Mouse (Mus musculus) G1E-ER4 (cell line): ENCODE results near the gene Ptpn11. TPM values are rescaled to one million over a fixed set of nuclear protein-coding genes. Genes with fewer than 3 reads are reported as not detected.

Experiments used
- GATA1 ChIP-seq: IDR thresholded peaks from one replicate; pipeline ENCODE4 v1.8.0; 2012; ENCODE audit warnings: low read length, inconsistent platforms
- polyA plus RNA-seq: library from polyadenylated mRNA; stranded (reverse); fragments of >175 nt; gene quantifications from 2 replicates; pipeline ENCODE4 v1.2.3, GENCODE M21; 2012

Gene Ptpn11
- polyA plus RNA-seq, 1 experiment = 29.3 TPM

DNA sequence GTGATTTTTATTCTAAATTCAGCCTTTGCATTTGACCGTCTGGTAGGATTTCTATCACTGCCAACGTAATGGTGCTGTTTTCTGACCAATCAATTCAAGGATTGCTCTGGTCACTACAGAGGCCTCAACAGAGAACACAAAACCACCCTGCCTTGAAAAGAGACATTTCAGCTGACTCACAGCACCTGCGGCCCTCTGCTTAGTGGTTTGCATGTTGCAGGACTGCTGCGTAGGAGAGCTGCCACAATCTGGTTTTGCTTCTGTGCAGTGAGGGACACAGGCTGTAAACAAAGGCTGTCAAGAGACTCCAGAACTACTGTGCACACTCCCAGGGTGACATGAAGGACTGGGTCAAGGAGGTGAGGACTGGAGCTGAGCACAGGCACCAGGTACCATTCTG, 40.5 kb downstream of the Ptpn11 start:
- no peak for TF ChIP-seq GATA1

DNA sequence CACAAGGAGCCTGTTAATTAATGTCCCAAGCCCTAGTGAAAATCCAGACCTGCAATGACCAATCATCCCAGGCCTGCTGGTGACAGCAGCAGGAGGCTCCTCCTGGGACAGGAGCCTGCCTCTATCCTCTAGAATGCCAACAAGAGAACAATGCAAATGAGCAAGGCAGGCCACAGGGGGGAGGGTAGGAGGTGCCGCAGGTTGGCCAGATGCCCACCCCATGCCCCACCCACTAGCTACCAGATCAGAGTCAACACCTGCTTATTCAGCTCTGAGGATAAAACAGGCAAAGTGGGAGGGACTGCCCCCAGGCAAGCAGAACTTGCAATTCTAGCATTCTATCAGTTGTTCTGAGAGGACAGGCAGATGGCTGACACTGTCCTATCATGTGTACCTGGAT, 42.0 kb downstream of the Ptpn11 start:
- no peak for TF ChIP-seq GATA1

DNA sequence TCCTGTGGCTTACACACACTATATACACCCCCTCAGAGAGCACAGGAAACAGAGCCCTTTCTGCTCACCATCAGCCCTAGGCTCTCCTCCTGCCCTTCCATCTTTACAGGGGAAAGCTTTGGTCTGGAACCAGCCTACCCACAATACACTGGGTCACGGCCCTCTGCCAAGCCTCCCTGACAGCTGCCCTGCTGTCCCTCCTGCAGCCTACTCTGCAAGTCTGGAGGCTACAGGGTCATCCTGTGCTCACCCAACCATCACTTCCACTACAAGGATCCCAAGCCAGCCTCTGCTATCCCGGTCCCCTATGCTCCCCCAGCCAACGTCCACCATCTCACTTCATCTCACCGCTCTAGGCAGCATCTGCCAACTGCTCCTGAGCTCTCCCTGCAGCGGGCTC, 44.9 kb downstream of the Ptpn11 start:
- TF ChIP-seq GATA1 = no peak

DNA sequence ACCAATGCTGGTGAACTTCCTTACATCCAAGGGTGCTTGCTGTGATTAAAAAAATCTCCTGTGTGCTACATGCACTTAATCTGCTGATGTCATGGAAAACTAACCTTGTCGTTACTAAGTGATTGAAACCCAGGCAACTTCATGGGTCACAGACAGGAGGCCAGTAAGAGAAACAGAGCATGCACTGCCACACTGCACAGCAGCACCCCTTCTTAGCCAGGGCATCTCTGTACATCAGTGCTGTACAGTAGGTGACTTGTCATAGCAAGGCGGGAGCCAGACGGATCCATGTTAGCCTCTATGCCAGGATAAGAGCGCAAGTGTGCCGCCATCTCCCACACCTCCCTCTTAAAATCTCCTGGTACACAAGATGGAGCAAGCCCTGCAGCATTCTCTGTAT, 45.6 kb downstream of the Ptpn11 start:
- TF ChIP-seq GATA1 = no peak

DNA sequence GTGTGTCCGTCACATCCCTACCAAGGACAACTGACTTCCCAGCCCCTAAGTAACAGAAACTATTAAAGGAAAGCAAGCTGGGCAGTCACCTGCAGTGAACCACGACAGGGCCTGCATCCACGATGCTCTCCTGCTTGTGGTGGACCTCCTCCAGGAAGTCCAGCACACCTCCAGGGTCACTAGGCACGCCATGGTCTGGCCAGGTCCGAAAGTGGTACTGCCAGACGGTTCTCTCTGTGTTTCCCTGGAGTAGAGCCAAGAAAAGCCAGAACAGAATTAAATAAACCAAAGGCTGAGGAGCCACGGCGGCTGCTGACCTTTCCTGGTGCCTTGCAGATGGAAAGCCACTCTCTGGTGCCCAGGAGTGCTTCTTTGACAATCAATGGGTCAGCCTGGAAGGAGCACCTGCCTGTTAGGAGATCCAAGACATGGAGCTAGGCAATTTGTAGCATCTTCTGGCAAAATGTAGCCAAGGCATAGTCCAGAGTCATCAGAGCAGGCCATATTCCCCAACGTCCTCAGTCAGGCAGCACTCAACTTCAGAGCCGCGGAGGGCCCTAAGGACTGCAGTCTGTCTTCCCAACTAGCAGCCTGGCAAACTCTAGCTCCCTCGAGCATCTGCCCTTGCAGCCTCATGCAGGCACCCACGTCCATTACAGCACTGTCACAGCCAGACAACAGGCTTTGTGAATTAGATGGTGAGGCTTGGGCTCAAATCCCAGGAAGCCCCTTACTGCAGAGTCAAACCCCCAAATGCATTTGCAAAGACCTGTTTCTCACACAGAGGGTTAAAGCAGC, 46.6 kb downstream of the Ptpn11 start:
- no peak for TF ChIP-seq GATA1

DNA sequence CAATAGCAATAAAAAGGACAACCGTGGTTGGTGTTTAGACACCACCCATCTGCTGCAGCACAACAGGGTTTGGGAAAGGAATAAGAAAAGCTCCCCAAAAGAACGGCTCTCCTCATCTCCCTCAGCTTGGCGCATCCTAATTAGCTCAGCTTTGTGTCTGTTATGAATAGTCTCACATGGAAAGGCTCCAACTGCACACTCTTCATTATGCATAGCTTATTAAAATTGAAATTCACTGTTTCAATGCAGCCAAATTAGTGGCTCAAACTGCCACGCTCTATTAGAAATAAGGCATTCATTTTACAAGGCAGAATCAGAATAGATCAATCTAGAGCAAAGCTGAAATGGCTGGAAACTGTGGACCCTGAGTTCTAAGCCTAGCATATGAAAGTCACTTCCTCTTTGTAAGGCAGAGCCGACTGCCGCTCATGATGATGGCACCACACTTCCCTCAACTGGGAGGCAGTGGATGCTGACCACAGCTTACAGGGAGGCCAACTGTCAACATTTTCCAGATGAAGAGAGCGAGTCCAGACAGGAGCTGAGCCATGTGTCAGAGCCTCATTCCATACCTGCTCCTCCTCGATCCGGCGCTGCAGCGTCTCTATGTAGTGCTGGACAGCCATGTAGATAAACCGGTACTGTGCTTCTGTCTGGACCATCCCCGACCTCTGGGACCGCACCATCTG, 48.6 kb downstream of the Ptpn11 start:
- TF ChIP-seq GATA1 = no peak

DNA sequence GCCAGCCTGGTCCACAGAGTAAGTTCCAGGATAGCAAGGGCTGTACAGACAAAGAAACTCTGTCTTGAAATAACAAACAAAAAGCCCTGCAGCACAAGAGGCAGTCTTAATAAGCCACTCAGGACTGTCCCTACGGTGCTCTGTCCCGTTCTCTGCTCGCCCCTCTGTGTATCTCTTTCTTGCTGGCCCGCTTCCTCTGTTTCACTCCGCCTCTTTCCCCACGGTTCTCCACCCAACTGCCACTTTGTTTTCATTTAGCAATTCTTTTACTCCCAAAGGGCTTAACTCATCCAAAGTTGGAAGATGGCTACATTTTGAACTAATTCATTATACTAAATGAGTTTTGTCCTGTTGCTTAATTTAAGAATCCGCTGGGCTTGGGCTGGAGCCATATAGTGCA, 50.9 kb downstream of the Ptpn11 start:
- no peak for TF ChIP-seq GATA1

DNA sequence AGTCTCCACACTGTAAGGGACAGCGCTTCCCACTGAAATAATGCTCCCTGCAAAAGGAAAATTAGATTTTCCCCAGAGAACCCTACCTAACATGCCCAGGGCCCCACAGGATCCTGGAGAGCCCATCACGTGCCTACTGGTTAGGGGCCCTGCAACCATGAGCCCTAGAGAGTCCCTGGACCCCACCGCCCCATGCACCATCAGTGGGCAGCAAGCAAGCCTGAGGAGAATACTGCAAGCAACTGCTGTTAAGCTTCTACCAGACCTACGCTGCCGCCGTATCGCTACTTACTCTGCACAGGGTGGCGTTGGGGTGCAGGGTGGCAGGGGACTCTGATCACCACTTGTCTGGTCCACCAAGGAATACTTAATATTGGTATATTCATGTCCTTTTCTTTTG, 54.1 kb downstream of the Ptpn11 start:
- TF ChIP-seq GATA1 = no peak

DNA sequence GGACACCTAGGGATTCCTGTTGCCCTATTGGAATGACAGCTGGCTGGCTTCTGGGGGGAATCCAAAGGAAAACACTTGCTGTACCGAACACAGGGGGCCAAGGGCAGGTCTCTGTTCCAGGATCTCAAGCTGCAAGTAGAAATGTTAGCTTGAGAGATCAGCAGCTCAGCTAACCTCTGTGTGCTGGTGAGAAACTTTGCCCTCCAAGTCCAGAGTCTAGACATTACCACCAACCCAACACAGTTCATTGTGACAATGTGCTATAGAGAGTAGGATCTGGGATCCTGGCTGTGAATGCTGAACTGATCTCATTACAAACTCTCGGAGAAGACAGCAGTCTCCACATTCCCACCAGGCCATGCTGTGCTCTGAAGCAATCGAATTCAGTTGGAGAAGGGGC, 59.4 kb downstream of the Ptpn11 start:
- TF ChIP-seq GATA1 = no peak

DNA sequence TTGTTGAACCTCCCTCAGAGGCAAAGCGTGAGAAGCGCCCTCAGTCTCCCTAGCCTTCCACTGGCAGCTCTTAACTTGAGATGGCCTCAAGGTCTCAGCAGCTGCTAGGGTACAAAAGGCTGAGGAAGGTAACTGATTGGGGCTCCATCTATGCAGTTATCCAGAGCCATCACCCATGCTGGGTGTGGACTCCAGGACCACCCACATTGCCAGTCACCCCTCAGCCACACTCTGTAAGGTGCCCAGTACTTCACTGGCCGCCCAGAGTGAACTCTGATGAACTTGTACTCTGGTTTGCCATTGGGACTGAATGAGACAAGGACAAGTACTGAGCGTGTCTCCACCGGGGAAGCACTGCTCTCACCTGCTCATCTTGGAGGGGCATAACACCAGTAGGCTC, 61.9 kb downstream of the Ptpn11 start:
- no peak for TF ChIP-seq GATA1

DNA sequence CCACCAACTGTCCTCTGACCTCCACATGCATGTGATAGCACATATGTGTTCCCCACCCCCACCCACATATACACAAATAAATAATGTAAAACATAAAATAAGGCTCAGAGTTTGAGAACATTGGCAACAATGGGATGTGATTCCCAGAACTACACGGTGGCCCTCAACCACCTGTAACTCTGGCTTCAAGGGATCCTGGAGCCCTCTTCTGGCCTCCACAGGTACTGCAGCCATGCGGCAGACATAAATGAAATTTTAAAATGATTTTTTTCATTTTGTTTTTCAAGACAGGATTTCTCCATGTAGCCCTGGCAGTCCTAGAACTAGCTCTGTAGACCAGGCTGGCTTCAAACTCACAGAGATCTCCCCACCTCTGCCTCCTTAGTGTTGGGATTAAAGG, 65.1 kb downstream of the Ptpn11 start:
- no peak for TF ChIP-seq GATA1

DNA sequence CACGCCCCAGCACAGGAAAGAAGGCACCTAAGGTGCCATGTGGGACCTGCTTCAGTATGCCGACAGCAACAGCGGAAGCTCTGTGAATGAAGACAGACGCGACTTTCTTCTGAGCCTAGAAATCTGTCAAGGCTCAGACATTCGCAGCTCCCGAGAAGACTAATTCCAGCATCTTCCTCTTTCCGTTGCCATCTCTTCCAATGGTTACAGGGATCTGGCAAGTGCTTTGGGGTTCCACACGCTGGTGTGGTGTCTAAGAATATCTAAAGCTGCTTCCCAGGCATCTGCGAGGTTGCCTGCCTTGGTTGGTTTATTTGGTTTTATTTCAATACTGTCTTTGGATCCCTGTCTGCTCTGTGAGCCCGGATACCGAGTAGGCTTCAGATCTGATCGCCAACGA, 65.6 kb downstream of the Ptpn11 start:
- TF ChIP-seq GATA1 = no peak

DNA sequence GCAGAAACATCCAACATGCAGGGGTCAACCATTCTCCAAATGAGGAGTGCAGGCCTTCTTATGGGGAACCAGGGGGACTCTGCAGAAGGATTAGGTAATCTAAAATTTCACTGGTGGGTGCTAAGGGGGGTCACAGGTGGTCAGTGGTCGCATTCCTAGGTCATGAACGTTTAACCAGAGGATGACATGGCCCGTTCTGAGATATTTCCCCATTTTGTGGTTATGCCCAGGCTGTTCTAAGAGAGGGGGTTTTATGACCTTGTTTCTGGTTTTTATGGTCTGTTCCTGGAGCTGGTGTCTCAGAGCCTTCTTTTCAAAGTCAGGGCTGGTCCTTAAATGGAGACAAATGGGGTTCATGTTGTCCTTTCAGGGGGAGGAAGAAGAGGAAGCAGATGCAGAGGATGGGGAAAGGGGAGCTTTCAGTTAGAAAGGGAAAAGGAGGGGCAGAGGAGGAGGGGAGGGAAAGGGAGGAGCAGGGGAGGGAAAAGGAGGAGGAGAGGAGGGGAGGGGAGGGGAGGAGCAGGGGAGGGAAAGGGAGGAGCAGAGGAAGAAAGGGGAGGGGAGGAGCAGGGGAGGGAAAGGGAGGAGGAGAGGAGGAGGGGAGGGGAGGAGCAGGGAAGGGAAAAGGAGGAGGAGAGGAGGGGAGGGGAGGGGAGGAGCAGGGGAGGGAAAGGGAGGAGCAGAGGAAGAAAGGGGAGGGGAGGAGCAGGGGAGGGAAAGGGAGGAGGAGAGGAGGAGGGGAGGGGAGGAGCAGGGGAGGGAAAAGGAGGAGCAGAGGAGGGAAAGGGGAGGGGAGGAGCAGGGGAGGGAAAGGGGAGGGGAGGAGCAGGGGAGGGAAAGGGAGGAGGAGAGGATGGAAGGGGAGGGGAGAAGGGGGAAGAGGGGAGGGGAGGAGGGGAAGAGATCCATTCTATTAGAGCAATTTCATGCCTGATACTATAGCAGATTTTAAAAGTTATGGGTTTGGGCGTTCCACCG, 66.7 kb downstream of the Ptpn11 start:
- no peak for TF ChIP-seq GATA1

DNA sequence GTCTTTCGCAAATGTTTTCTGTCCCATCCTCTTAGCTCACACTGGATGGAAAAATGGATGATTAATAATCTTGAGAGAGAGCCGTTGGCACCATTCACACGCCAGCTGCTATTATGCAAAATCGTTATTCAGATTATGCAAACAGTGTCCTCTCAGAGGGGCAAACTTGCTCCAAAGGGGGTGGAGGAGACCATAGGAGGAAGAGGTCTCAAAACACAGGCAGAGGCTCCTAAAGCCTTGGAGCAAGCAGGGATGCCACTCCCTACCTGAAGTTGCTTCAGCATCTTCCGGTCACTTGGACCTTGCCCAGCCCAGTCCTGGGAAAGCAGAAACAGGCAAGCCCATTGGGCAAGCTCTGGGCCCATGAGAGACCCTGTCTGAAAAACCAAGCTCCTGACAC, 67.8 kb downstream of the Ptpn11 start:
- no peak for TF ChIP-seq GATA1

DNA sequence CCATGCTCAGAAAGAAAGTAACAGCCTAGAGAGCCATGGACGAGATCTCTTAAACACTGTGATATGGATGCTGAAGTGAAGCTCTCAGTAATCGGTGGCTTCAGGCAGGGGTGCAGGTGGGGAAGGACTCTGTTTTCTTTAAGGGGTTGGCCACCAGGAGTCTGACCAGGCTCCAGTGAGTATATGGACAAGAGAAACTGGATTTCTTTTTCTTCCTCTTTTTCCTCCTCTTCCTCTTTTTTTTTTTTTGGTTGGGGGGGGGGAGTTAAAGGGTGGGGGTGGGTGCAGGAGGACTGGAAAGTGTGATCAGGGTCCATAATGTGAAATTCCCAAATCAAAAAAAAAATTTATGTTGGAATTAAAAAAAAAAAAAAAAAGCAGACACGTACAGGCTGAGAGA, 68.6 kb downstream of the Ptpn11 start:
- no peak for TF ChIP-seq GATA1

DNA sequence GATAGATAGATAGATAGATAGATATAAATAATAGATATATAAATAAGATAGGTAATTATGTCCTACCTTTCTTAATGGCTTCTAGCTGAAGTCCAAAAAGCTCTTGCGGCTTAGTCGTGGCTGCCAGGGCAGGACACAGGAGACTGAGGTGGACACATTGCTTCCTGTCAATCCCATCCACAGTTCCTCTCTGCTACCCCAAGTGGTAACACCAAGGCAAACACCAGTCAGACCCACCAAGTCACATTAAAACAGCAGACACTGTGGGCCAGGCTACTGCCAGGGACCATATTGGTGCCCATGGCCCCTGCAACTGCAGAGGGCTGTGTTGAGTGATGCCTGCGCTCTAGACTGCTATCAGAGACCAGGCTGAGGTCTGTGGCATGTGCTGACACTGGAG, 69.2 kb downstream of the Ptpn11 start:
- TF ChIP-seq GATA1 = no peak
